Mouse (Mus musculus) E14TG2a.4 (cell line): ENCODE results near the gene Pycard.

Source experiments
- CTCF ChIP-seq: conservative IDR thresholded peaks from 2 replicates; pipeline ENCODE4 v1.5.1; 2014; ENCODE audit warnings: low read length
- NANOG ChIP-seq: IDR thresholded peaks from 2 replicates; pipeline ENCODE4 v1.6.1; 2014; ENCODE audit warnings: borderline replicate concordance, low read length, mixed read lengths
- POU5F1 ChIP-seq: IDR thresholded peaks from 2 replicates; pipeline ENCODE4 v1.6.1; 2014; ENCODE audit warnings: low read length, borderline replicate concordance

DNA sequence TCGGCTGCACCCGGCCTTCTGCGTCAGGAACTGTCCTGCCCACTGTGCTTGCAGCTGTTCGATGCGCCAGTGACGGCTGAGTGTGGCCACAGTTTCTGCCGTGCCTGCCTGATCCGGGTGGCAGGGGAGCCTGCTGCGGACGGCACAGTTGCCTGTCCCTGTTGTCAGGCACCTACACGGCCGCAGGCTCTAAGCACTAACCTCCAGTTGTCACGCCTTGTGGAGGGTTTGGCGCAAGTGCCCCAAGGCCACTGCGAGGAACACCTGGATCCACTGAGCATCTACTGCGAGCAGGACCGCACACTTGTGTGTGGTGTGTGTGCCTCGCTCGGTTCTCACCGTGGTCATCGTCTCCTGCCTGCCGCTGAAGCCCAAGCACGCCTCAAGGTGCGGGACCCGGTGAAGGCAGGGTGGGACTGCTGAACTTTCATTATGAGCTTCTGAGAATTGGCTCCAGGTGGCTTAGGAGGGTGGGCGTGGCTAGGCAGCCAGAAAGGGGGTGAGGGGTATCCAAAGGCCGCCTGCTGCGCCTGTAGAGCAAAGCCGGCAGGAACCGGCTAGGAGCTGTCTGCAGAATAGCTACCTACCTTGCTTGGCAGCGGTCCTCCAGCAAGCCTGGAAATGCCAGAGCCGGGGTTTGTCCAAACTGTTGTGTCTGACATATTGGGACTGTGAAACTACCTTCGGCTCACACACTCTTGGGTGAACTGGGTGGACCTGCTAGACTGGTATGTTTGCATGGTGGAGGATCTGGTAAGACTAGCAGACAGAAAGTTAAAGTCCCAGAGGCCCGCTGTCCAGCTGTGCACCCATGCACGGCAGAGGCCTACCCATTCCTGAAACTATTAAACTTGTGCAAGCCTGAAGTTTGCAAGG, 11.1 kb upstream of the Pycard start:
- TF ChIP-seq CTCF (no peak), POU5F1 (no peak), NANOG (no peak)
